Mouse (Mus musculus): Measurements from ENCODE around the gene Prkar1b.

Prkar1b gene

DNA sequence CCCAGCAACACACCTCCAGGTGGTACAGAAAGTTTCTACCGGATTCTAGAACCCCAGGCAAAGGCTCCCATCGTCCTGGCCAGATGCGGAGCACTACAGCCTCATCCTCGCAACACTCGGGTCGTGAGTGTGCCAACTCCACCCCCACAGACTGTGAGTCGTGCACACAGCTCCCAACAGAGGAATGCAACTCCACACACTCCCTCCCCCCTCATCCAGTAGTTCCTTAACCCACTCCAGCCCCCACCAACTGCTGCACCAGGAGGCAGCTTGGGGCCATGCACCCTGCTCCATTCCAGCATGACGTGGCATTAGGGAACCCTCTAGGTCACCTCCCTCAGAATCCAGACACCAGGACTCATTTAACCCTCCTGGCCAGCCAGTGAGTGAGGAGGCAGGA lies 170.0 kb downstream of the Prkar1b start:
- ATAC-seq (ENCODE audit: low TSS enrichment) = peak; percentile 89

DNA sequence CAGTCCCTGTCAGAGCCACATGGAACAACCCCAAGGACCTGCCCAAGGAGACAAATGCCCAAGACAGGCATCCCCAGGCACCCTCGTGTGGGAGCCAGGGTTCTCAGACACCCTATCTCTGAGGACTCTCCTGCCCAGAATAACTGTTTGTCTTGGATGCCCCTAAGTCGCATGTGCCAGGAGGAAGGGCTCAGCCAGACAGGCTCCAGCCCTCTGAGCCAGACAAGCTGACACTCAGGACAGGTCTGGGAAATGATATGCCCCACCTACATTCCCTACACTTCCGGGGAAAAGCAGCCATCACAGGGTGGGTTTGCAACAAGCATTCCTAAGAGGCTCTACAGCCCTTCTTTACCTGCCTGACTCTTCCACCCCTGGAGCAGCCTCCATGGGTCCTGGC lies 172.0 kb downstream of the Prkar1b start:
- no peak for ATAC-seq (ENCODE audit: low TSS enrichment)

DNA sequence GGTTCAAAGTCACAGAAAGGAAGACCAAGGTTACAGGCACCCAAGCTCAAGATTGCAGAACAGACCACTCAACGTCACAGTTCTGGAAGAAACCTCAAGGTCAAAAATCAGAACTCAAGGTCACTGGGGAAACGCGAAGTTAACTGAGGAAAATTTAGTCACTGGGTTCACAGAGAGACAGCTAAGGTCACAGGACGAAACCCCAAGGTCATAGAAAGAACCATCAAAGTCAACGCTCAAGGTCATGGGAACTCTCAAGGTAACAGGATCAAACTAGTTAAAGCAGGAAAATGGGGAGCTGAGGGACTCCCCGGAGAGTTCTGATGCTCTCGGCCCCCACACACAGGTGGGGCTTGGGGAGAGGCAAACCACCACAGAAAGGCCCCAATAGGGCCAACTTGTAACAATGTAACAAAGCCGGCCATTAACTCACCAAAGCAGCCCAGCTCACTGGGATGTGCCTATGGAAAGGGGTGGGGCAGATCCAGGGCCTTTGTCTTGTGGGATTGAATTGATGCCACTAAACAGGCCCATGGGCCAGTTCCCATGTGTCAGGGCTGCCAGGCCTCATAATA lies 174.8 kb downstream of the Prkar1b start:
- ATAC-seq (ENCODE audit: low TSS enrichment) = no peak

DNA sequence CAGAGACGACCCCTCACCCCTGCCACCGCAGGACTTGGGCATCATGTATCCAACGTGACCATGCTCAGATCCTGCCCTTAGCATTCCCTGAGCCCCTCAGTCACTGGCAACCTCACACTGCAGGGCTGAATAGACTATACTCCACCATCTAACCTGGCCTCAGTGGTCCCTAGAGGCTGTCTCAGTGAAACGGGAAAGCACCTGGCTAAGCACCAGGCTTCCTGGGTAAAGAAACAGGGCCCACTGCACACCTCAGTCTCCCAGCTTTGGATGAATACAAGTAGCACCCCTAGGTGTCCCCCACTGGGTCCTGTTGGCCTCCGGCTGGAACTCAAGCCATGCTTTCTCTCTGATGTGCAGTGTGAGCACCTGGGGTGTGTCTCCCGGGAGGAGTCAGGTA lies 176.3 kb downstream of the Prkar1b start:
- ATAC-seq (ENCODE audit: low TSS enrichment) = no peak

DNA sequence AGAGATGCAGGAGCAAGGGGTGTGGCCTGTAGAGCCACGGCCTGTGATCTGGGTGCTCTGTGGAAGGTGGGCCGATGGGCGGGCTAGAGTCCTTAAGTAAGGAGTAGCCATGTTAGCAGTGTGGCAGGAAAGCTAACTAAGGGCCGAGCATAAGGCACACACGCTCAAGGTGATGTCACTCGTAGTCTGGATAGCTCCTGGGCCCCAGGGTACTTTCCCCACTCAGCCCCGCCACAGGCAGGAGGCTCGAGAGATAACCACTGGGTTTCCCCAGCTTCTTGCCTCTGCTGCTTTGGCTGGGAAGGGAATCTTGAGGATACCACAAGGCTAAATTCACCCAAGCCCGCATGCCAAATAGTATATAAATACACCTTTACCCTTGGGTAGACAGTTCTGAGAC lies 178.4 kb downstream of the Prkar1b start:
- no peak for ATAC-seq (ENCODE audit: low TSS enrichment)

DNA sequence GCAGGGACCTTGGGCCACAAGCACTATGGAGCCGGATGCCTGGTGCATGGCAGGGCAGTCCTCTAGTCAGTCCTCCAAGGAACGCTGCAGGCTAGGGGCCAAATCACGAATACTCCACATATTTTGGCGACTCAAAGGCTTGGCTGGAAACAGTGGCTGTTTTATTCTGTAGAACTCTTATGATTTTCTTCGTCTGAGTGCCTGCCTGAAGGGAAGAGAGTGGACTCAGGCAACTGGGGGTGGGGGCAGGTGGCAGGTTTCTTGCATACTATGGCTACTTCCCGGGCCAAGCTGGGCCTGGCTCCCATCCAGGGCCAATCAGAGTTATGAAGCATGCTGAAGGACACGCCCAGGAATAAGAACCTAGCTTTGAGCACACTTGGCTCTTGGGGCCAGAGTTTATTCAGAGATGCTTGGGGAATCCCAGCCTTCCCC lies 179.7 kb downstream of the Prkar1b start:
- ATAC-seq (ENCODE audit: low TSS enrichment) = no peak
